Mouse (Mus musculus) c-Kit-positive CD71-negative TER-119-negative erythroid progenitor cells, embryonic 14.5 days (primary cell): ENCODE data around the gene Qprt.

Experiments used
- DNase-seq: peaks from one replicate; pipeline ENCODE4 v3.0.0-alpha.2; 2013; ENCODE audit warnings: low read depth

Gene Qprt

DNA sequence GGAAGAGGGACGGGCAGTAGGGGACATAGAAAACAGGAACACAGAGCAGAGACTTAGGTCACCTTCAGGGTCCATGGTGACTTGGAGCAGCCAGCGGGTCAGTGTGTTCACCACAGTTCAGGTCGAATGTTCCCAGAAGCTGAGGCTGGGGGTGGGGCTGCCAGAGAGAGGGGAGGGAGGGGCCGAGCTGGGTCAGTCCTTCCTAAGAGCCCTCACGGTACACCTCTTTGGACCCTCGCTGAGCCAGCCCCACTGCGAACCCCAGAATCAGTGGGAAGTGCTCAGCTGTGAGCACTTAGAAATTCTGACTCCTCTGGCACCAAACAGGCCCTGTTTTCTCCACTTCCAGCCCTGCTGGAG lies at the start of gene Qprt:
Gene Qprt, minus strand, starts transcription at position 316 of the 360 bp plus-strand sequence.
- DNase-seq = no peak

- no peak for DNase-seq
Measured at GRCm38 (mm10) chr7:127166501-127166900, 44.5 kb upstream of the Qprt start.

DNA sequence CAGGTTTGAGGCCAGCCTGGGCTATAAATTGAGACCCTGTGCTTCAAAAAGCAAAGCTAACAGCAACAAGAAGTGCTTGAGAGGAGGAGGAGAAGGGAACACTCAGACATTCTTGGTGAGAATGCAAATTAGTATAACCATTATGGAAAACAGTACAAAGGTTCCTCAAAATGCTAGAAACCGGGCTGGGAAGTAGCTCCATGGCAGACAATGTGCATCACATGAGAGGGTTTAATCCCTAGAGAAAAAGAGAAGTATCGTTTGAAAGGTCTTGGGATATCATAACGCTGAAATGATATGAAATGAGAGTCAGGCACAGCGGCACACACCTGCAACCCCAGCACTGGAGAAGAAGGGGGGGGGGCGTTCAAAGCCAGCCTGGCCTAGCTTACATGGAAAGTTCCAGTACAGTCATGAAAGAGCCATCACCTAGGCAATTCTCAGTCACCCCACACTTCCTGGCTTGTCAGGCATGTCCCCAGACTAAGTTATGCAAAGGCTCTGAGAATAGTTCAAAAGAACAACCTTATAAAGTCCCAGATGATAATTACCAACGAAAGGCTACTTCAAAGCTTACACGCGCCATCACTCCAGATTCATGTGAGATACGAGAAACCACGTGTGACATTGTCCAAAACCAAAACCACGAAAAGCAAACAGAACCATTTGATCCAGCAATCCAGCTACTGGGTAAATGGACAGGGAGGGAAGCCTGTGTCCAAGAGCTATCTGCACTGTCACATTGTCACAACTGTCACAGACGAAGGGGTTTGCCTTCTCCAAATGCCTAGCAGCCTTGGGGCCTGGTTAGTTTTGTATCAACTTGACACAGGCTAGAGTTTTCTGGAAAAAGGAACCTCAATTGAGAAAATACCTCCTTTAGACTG lies 43.8 kb upstream of the Qprt start:
- DNase-seq = no peak

DNA sequence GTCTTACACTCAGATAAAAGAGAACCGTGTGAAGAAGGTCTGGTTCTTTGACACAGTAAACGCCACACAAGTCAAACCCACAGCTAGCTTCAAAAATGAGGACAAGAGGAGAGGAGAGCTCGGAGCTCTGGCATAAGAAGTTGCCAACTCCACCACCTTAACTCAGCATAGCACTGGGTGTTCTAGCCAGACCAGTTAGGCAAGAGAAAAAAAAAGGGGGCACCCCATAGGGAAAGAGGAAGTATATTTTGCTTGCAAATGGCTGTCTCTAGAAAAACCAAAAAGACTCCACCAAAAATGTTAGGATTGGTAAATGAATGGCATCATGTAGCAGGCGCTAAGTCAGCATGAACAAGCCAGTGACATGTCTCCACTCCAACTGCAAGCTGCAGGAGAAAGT lies 42.0 kb upstream of the Qprt start:
- DNase-seq = no peak

DNA sequence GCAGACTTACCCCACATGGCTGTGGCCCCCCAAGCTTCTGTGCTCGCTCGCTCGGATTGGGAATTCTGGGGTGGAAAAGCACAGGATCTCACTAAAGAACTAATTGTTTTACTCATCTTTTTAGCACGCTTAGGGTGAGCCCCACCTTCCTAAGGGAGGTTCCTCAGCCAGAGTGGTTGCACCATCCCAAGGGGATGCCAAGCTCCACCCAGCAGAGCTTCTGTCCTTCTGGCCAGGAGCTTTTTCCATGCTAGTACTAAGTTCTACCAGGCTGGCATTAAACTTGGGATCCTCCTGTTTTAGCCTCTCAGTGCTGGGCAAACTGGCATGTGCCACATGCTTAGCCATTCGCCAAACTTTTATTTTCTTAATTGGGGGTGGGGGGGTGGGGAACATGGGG lies 40.5 kb upstream of the Qprt start:
- DNase-seq = no peak

- no peak for DNase-seq
Measured at GRCm38 (mm10) chr7:127157548-127157947, 35.5 kb upstream of the Qprt start.

GRCm38 (mm10) chr7:127153477-127153876 lies 31.5 kb upstream of the Qprt start:
- DNase-seq = no peak

- no peak for DNase-seq
Measured at GRCm38 (mm10) chr7:127152464-127152863, 30.4 kb upstream of the Qprt start.

GRCm38 (mm10) chr7:127147901-127148300 lies 25.9 kb upstream of the Qprt start:
- DNase-seq = no peak

GRCm38 (mm10) chr7:127146267-127146603 lies 24.2 kb upstream of the Qprt start:
- DNase-seq = no peak

GRCm38 (mm10) chr7:127145387-127146266 lies 23.6 kb upstream of the Qprt start:
- no peak for DNase-seq

DNA sequence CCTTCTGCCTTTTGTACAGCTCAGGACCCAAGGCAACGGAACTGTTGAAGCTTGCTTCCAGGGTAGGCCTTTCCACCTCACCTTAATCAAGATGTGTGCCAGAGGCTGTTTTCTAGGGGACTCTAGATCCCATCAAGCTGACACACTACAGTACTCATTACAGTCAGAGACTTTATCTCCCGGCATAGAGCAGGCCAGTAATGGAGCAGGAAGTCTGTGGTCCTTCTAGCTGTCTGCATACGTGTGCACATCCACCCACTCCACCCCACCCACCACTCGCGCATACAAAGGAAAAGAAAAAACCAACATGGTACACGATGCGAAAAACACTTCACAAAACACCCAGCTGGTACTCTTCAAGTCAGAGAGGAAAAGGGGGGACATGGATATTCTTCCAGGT lies 22.4 kb upstream of the Qprt start:
- DNase-seq = no peak

DNA sequence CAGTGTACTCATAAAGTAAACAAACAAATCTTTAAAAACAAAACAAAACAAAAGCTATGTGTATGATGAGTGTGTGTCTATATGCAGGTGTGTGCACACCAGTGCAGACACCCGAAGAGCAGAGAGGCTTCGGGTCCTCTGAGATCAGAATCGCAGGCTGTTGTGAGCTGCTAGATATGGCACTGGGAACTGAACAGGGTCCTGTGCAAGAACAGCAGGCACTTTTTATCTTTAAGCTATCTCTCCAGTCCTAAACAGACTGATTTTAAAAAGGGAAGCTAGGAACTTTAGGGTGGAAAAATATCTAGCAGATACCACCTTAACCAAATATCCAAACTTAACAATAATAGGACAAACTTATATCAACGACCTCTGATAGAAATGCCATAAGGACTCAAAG lies 20.6 kb upstream of the Qprt start:
- no peak for DNase-seq

DNA sequence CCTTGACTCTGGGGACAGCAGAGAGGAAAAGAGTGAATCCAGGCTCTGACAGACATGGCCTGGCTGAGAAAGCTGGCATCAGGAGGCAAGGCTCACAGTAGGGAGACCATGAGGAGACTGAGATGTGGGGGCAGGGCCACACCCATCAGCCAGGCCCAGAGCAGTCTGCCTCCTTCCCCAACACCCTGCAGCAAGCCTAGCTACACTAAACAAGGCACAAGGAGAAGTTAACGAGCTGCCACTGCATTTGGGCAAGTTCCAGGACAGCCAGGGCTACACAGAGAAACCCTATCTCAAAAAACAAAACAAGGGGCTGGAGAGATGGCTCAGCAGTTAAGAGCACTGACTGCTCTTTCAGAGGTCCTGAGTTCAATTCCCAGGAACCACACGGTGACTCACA lies 20.2 kb upstream of the Qprt start:
- no peak for DNase-seq

DNA sequence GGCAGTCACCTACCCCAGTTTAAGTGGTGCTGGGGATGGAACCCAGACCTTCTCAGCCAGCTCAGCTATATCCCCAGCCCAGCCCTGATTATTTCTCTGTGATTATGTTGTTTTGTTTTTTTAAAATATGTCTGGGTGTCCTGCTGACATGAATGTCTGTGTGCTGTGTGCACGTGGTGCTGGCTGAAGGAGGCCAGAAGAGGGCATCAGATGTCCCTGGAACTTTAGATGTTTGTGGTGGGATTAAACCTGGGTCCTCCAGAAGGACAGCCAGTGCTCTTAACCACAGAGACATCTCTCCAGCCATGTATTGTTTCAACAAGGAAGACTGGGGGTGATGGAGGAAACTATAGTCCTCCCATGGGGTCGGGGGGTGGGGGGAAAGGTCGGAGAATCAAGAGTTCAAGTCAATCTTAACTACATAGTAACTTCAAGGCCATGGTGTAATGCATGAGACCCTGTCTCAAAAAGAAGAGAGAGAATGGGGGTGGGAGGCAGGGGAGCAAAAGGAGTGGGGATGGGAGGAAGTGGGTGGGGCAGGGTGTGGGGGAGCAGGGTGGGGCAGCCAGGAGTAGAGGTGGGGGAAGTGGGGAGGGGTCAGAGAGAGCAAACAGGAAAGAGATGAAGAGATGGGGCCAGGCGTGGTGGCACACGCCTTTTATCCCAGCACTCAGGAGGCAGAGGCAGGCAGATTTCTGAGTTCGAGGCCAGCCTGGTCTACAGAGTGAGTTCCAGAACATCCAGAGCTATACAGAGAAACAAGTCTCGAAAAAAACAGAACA lies 18.8 kb upstream of the Qprt start:
- no peak for DNase-seq

- DNase-seq = no peak
Measured at GRCm38 (mm10) chr7:127139562-127139961, 17.5 kb upstream of the Qprt start.

- no peak for DNase-seq
Measured at GRCm38 (mm10) chr7:127139100-127139499, 17.1 kb upstream of the Qprt start.

DNA sequence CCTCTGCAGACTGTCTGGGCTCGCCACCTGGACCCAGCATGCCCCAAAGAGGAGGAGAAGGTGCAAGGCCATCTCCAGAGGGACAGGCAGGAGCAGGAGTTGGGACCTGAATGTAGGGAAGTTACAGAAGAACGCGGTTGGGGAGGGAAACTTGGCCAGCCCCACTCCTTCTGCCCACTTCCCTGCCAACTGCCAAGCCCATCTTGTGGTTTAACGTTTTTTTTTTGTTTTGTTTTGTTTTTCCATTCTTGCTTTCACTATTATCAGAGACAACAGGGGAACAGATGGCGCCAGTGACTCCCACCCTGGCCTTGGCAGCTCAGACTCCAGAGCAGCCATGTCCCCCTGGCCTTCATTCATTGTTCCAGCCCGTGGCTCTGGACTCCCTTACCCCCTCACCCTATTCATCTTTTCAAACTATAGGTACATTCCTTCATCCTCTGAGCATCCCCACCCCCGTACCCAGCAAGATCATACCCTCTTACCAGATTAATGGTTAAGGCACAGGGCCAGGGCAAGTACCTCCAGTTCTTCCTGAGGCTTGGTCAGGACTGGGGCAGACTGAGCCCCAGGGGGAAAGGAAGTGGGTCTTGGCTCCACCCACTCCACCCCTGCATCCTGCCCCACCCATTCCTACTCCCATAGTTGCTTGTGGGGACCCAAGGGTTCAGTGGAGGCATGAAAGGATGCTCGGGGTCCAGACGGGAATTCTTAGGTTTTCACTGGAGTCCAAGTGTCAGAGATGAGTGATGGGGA lies 15.4 kb upstream of the Qprt start, which contains the start of gene Spn:
Gene Spn, minus strand, starts transcription at position 562 of the 756 bp plus-strand sequence.
- DNase-seq = no peak

- DNase-seq = no peak
Measured at GRCm38 (mm10) chr7:127136181-127137071, 14.4 kb upstream of the Qprt start.

DNA sequence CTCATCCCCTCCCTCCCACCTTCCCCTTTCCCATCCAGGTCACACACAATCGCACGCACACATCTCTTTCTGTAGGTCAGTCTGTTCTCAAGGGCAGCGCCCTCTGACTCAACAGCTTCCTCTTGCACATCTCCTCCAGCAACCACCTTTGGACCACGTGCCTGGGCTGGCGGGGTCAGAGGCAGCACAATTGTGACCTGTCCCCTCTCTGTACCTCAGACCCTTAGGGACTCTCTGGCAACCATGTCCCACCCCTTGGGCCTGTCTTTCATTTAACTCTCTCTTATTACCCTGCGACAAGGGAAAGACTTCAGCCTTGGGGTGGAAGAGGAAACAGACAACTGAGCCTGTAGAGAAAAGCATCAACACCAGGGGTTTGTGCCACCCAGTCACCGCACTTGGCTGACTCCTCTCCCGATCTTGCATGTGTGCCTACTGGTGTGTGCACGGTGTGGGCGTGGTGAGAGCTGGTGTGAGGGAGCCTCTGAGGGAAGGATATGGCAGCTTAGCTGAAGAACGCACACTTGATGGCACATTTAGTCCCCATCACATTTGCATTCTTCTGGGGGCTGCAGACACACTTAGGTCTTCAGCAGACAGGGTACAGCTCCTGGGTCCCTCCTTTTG lies 12.9 kb upstream of the Qprt start:
- DNase-seq = no peak
